Mouse (Mus musculus) testis, adult 2 months (tissue): ENCODE measurements around the gene Diras1.

Experiments
- CTCF ChIP-seq: fragments of 200-500 bp; IDR thresholded peaks from 2 replicates; pipeline ENCODE4 v1.5.1; 2012; ENCODE audit warnings: low read depth, mild to moderate bottlenecking, inconsistent platforms, low read length, moderate library complexity; ENCODE audit not compliant: control insufficient read depth, insufficient read depth, insufficient replicate concordance
- POLR2A ChIP-seq: fragments of 200-500 bp; IDR thresholded peaks from 2 replicates; pipeline ENCODE4 v1.6.1; 2012; ENCODE audit warnings: low read depth, mild to moderate bottlenecking, inconsistent platforms, low read length, moderate library complexity; ENCODE audit not compliant: control insufficient read depth

DNA sequence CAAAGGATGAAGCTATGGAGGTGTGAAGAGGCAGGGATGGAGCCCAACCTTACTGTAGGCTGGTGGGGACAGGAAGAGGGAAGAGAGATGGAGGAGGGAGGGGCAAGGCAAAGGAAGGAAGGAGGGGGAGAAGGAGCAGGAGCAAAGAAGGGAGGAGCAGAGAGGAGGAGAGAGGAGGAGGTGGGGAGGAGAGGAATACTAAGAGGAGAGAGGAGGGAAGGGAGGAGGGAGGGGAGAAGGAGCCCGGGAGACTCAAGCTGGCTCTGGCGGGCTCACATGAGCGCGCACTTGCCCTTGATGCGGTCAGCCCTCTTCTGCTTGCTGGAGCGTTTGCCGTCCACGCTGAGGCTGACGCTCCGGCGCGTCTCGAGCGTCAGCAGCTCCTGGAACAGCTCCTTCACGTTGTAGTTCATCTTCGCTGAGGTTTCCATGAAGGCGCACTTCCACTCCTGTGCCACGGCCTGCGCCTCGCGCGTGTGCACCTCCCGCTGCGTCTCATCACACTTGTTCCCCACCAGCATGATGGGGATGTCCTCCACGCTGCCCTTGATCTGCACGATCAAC, 3.8 kb downstream of the Diras1 start:
- no peak for TF ChIP-seq CTCF
- no peak for TF ChIP-seq POLR2A
